Mouse (Mus musculus) thymus, adult 2 months (tissue): ENCODE measurements at regions not wholly inside any gene's neighbourhood (a gene's known extent, or its start where the extent isn't known, plus 50 kb on each side); places are given as distances from the start of the nearest gene placed in this dataset.

Experiments
- DNase-seq: peaks from one replicate; pipeline ENCODE4 v3.0.0; 2021
- H3K27ac ChIP-seq: fragments of 200-500 bp; 2 replicates; pipeline ENCODE4 v1.5.1; 2012; ENCODE audit warnings: low read length, control low read depth; ENCODE audit not compliant: control insufficient read depth, insufficient read depth
- H3K27me3 ChIP-seq: fragments of 200-500 bp; 2 replicates; pipeline ENCODE4 v1.6.1; 2012; ENCODE audit warnings: mild to moderate bottlenecking, low read length, moderate library complexity, mixed read lengths; ENCODE audit not compliant: control insufficient read depth, insufficient read depth
- H3K36me3 ChIP-seq: fragments of 200-500 bp; 2 replicates; pipeline ENCODE4 v1.6.1; 2012; ENCODE audit warnings: mild to moderate bottlenecking, low read length, moderate library complexity; ENCODE audit not compliant: control insufficient read depth, insufficient read depth
- H3K4me1 ChIP-seq: fragments of 200-500 bp; replicated peaks from 2 replicates; pipeline ENCODE4 v1.6.1; 2012; ENCODE audit warnings: low read length; ENCODE audit not compliant: control insufficient read depth, insufficient read depth
- H3K4me3 ChIP-seq: fragments of 200-500 bp; 2 replicates; pipeline ENCODE4 v1.5.1; 2012; ENCODE audit warnings: mild to moderate bottlenecking, low read length, control low read depth, moderate library complexity; ENCODE audit not compliant: control insufficient read depth, insufficient read depth
- CTCF ChIP-seq: fragments of 200-500 bp; IDR thresholded peaks from 2 replicates; pipeline ENCODE4 v1.5.1; 2012; ENCODE audit warnings: mild to moderate bottlenecking, control low read depth, low read length, moderate library complexity, borderline replicate concordance; ENCODE audit not compliant: control insufficient read depth, poor library complexity, insufficient read depth; ENCODE audit errors: extremely low read depth
- POLR2A ChIP-seq: fragments of 200-500 bp; IDR thresholded peaks from 2 replicates; pipeline ENCODE4 v1.6.1; 2012; ENCODE audit warnings: mild to moderate bottlenecking, low read length, control low read depth, moderate library complexity; ENCODE audit not compliant: control insufficient read depth, poor library complexity, insufficient read depth; ENCODE audit errors: extremely low read depth
- WGBS: fragments of 180-500 bp; shearing (Covaris S2); methylation state at CpG from one replicate; pipeline ENCODE4 v1.1.7; 2018; 5-methylcytosine and 5-hydroxymethylcytosine counted together

DNA sequence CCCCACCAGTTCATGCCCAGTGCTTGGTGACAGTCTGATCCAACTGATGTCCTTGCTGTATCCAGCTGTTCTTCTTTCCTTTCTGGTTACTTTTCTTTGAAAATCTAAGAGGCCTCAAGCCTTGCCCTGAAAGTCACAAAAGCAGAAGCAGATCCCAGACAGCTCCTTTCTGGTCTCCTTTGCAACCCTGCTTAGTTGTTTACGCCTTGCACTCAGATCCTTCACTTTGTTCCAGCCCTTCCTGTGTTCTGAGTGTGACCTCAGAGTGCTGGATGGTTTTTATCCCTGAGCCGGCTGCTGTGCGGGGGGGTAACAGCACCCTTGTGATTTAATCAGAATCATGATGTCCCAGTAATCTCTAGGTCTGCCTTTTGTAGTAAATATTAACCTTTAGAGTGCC lies 324.3 kb upstream of the Npvf start:
- no peaks in the 10 kb centered on the region for H3K36me3 ChIP-seq
- H3K27ac ChIP-seq: no peak overlapping the region
- no peak overlapping the region for H3K4me3 ChIP-seq
- DNase-seq: no peak
- no peaks in the 10 kb centered on the region for H3K27me3 ChIP-seq
- no peaks in the 10 kb centered on the region for H3K4me1 ChIP-seq
- 89% methylated on average over 3 of the region's 3 CpGs for WGBS
- TF ChIP-seq CTCF: no peak
- no peak for TF ChIP-seq POLR2A

DNA sequence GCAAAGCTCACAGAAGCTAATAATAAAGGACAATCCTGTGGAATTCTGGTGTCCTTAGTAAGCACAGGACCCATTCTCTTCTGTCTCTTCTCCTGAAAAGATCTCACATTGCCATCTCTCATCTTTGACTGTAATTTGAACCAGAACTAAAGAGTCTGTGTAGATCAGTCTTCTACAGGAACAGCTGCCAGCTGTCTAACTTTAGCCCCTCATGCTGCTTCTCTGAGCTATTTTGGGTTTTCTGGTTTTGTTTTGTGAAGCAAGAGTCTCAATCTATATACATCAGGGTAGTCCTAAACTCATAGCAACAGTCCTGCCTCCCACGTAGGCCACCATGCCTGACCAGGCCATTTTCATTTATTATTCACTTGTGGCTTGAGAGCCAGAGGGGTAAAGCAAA lies 325.5 kb upstream of the Npvf start:
- TF ChIP-seq CTCF (no peak), POLR2A (no peak)
- Histone ChIP-seq H3K27me3 (no peaks in the 10 kb centered on the region), H3K36me3 (no peaks in the 10 kb centered on the region), H3K4me1 (no peaks in the 10 kb centered on the region), H3K4me3 (no peak overlapping the region), H3K27ac (no peak overlapping the region)
- no peak for DNase-seq
- WGBS: 83% methylated on average over 1 of the region's 1 CpGs

DNA sequence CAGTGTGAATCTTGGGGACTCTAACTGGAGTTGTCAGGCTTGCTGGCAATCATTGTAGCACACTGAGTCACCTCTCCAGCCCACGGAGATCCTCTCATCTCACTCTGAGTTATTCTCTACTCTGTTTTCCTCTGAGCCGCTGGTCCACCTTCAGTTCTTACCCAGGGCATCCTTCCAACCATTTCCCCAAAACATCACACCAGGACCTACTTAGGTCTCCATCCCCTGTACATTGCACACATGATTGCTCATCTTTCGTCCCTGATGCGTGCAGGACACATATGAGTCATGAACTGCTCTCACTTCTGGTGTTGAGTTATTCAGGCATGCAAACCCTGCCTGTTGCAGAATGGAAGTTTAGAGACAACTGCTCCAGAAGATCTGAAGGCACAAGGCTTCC lies 326.1 kb upstream of the Npvf start:
- H3K36me3 ChIP-seq: no peaks in the 10 kb centered on the region
- WGBS: 90% methylated on average over 4 of the region's 4 CpGs
- H3K4me1 ChIP-seq: no peaks in the 10 kb centered on the region
- no peak for DNase-seq
- no peak overlapping the region for H3K4me3 ChIP-seq
- H3K27ac ChIP-seq: no peak overlapping the region
- TF ChIP-seq CTCF: no peak
- TF ChIP-seq POLR2A: no peak
- H3K27me3 ChIP-seq: no peaks in the 10 kb centered on the region

DNA sequence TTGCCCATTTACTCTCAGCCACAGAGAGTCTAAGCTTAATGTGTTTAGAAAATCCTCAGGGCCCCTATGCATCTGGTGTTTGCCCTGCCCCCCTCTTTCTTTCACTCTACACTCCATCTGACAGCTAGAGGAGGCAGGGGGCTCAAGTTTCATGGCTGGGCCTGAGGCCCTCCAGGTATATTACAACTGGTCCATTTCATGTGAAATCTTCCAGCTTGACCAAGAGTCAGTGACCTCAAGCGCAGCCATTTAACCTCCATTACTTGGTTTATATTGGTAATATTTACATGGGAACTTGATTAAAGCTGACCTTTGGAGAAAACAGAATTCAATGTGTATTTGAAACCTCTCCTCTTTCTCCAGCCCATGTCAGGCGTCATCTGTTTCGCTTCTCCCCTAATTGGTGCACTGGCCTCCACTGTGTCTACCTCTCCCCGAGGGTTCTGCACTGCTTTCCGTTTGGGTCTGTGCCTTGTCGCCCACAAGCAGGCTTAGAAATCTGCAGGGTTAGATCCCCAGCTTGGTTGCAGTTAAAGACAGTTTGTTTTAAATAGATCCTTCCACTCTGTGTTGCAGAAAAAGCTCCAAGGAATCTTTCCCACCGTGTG lies 327.6 kb upstream of the Npvf start:
- Histone ChIP-seq H3K27ac (no peak overlapping the region), H3K27me3 (no peaks in the 10 kb centered on the region), H3K4me3 (no peak overlapping the region), H3K36me3 (no peaks in the 10 kb centered on the region), H3K4me1 (no peaks in the 10 kb centered on the region)
- 90% methylated on average over 7 of the region's 7 CpGs for WGBS
- DNase-seq: no peak
- no peak for TF ChIP-seq POLR2A
- TF ChIP-seq CTCF: no peak

DNA sequence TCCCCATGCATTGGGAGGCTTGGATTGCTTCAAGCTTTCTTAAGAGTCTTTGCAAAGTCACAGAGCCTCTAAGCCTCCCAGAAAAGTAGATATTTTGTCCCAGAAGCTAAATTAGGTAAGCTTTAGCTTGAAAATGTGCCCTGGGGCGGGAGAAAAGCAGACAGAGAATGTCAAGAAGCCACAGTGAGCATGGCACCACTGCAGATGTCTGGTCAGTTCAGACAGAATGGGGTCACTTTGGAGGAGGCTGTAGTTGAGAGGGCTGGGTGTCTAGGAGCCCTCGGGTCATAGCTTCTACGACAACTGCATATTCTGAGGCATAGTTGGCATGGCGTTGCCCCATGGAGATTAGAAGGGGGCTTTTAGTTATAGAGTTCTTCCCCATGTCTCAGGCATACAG lies 328.6 kb upstream of the Npvf start:
- TF ChIP-seq POLR2A (no peak), CTCF (no peak)
- Histone ChIP-seq H3K27ac (no peak overlapping the region), H3K27me3 (no peaks in the 10 kb centered on the region), H3K4me3 (no peak overlapping the region), H3K4me1 (no peaks in the 10 kb centered on the region), H3K36me3 (no peaks in the 10 kb centered on the region)
- WGBS: 82% methylated on average over 4 of the region's 4 CpGs
- DNase-seq: no peak

DNA sequence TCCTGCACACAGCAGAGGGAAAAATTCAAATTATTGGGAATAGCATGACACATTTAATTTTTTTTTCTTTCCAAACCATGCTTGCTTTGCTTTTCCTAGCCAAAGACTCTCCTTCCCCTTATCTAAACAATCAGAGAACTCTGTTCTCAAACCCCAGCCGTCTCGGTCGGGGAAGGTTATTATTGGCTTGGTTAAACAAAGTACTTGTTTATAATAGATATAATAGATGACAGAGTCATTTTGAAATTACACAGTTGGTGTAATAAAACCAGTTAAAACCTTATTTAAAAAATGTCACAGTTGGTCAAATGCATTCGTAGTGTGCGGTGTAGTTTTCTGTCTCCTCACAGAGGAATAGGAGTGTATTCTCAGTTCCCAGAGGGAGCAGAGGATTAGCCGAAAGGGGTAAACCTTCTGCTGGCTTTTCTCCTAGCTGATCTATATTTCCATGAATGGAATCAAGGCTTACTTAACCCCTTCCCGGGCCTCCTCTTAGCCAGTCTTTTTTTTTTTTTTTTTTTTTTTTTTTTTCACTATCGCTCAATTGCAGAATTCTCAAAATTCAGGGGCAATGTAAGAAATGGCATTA lies 329.4 kb upstream of the Npvf start:
- Histone ChIP-seq H3K27me3 (no peaks in the 10 kb centered on the region), H3K4me3 (no peak overlapping the region), H3K27ac (no peak overlapping the region), H3K36me3 (no peaks in the 10 kb centered on the region), H3K4me1 (no peaks in the 10 kb centered on the region)
- TF ChIP-seq CTCF (no peak), POLR2A (no peak)
- no peak for DNase-seq
- 80% methylated on average over 8 of the region's 8 CpGs for WGBS

DNA sequence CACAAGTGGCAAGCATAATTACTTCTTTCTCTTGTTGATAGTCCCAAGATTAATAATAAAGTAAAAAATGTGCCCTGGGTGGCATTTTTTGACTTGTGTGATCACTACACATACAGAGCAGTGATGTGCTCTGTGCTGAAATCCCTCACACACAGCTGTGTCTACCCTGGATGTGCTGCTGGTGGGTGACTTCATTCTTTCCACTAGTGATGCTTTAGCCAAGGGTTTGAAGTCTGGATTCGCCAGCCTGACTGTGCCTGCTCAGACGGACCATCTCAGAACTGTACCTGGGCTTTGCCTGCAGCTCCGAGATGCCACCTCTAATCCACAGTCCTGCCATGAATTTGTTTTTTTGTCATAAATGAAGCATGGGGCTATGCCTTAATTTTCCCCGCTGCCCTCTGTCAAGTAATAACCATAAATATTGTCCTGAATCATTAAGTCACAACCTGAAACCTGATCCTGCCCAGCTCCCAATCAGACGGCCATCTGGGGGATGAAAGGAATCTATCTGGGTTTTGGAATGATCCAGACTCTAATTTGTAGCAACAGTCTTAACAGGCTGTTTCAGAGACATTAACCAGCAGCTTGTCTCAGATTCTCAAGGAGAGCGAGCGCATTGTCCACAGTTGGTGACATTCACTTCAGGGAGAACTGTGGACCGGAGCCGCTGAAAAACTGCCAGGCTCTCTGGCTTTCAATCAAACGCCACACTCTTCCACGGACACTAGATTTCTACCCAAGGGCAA lies 330.1 kb upstream of the Npvf start:
- H3K4me1 ChIP-seq: no peaks in the 10 kb centered on the region
- TF ChIP-seq CTCF: no peak
- no peak for TF ChIP-seq POLR2A
- H3K36me3 ChIP-seq: no peaks in the 10 kb centered on the region
- DNase-seq: no peak
- no peaks in the 10 kb centered on the region for H3K27me3 ChIP-seq
- 91% methylated on average over 11 of the region's 11 CpGs for WGBS
- H3K4me3 ChIP-seq: no peak overlapping the region
- no peak overlapping the region for H3K27ac ChIP-seq
